Mouse (Mus musculus) T-helper 2 cell (primary cell): ENCODE measurements at regions not wholly inside any gene's neighbourhood (a gene's known extent, or its start where the extent isn't known, plus 50 kb on each side); places are given as distances from the start of the nearest gene placed in this dataset.

ENCODE experiments used
- in situ Hi-C: fragments of 300-600 bp; cut with MboI, MseI; formaldehyde crosslinking; loops from one replicate; pipeline ENCODE4 v1.15.1; 2025; ENCODE audit warnings: high pct_unique_total_duplicates

DNA sequence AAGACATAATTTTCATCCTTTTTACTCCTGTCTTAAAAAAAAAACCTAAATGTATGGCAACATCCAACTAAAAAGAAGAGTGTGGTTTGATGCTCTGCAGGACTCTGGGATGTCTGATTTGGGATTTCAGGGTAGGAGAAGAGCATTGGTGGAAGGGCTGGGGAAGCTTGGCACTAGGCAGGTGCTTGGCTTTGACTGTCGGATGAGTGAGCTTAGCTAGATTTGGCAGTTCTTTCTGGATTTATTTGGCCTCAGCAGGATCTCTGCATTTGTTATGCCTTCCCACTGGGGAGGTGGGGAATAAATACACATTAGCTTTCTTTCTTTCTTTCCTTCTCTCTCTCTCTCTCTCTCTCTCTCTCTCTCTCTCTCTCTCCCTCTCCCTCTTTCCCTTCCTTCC, 118.1 kb upstream of the Auts2 start:
- in situ Hi-C loops: no loop called here

- in situ Hi-C loops: no loop called here
Observed at GRCm38 (mm10) chr5:132660036-132660435, 116.9 kb upstream of the Auts2 start.

- in situ Hi-C loops: no loop called here
Observed at GRCm38 (mm10) chr5:132654382-132654781, 111.2 kb upstream of the Auts2 start.

DNA sequence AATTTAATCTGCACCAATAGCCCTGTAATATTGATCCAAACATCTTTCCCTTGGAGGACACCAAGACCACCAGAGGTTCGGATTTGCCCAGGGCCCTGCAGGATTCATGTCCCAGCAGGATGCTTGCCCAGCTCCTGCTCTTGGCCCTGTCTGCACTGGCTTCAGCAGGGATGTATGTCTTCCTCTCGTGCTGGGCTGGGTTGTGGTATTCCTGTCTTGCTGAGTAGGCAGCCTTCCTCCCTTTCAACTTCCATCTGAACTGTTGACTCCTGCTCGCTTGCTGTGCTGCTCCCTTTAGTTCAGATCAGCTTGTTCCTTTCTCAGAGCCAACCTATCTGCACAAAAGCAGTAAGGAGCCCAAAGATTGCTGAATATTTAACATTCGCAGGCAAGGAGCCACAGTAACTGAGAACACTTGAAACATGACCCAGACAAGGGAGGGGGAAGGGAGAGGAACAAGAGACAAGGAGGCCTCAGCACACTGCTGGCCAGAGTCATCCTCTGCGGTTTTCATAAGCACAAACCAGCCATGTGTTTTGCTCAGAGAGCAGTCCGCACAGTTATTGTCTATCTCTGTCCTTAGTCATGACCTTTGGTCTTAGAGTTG, 110.7 kb upstream of the Auts2 start:
- in situ Hi-C loops: no loop called here

DNA sequence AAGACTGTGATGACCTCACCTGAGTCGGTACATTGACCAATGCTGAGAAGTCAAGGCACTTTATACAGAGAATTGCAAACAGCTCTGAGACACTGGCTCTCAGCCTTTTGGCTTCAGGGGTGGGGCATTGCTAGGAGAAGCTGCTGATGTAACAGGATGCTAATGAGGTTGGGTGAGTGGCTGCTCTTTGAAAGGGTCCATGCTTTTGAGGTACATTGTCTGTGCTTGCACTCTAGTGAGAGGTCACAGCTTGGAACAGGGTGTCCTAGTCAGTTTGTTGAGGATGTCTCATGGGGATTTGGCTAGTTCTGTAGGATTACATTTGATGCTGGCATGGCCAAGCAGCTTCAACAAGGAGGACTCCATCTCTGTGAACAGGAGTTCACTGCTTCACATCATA, 109.1 kb upstream of the Auts2 start:
- in situ Hi-C loops: no loop called here

- in situ Hi-C loops: no loop called here
Observed at GRCm38 (mm10) chr5:132649771-132650170, 106.6 kb upstream of the Auts2 start.

- in situ Hi-C loops: no loop called here
Observed at GRCm38 (mm10) chr5:132648751-132649150, 105.6 kb upstream of the Auts2 start.

GRCm38 (mm10) chr5:132644646-132645172, 101.6 kb upstream of the Auts2 start:
- in situ Hi-C loops: no loop called here

GRCm38 (mm10) chr5:132643270-132643669, 100.1 kb upstream of the Auts2 start:
- in situ Hi-C loops: no loop called here

- in situ Hi-C loops: no loop called here
Observed at GRCm38 (mm10) chr5:132633198-132633884, 90.2 kb upstream of the Auts2 start.

DNA sequence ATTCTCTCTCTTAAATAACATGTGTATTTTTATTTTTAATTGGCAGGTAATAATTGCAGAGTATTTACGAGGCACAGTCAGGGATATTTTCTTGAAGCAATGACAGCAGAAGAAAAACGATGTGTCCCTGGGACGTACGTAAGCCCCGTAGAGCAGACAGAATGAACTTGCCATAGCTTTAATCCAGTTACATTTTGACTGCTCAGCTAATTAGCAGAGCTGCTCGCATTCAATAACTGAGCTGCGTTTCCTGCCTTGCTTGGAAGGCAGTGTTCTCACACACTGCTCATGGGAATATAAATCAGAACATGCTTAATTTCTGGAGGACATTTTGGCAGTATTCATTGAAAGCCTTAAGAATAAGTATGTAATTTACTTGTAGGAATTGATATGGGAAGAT, 78.6 kb upstream of the Auts2 start:
- in situ Hi-C loops: no loop called here

DNA sequence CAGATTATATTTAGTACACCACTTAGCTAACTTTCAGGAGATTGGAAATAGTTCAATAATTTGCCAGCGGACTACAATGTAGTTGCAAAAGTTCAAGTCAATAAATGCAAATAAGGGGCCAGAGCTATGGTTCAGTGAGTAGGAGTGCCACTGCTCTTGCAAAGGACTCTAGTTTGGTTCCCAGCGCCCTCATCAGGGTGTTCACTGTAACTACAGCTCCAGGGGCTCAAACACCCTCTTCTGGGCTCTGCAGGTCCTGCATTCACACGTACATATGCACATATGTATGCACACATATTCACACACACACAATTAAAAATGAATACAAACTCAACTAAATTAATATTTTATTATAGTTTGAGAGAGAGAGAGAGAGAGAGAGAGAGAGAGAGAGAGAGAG, 74.1 kb upstream of the Auts2 start:
- in situ Hi-C loops: no loop called here

DNA sequence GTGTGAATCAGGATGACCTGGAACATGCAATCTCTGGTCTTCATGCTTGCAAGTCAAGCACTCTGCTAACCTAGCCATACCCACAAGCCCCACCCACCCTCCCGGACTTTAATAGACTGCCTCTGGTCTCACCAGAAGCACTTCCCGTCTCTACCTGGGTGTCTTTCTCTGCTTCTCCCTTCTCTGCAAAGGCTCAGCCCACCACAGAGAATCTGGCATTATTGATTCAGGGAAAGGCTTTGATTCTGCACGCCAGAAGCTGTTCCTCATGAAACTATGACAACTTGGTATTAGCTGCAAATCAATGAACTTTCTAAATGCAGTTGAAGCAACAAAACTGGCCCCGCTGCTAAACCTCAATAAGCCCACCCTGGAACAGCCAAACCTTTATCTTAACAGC, 66.1 kb upstream of the Auts2 start:
- in situ Hi-C loops: no loop called here

DNA sequence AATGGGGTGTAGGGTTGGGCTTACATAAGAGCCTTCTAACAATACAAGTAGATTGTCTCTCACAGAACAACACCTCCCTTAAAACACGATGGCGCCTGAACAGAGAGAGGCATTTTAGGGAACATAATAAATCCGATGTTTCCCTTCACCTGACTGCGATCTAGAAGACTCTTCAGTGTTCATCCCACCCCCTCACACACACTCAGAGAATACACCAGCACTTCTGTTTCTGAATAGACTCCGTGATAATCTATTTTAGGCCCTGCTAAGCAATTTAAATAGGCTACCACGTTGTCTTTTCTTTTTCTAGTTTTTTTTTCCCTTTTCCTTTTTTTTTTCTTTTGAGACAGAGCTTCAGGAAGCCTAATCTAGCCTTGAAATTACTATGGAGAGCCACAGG, 63.1 kb upstream of the Auts2 start:
- in situ Hi-C loops: no loop called here

GRCm38 (mm10) chr5:132594796-132595195, 51.7 kb upstream of the Auts2 start:
- in situ Hi-C loops: no loop called here
